Mouse (Mus musculus) liver, postnatal 0 days (tissue): Measurements from ENCODE around the gene Gm21083.
"Not testable (repeated sequence)": the region's sequence is repeated elsewhere in the genome, so short reads cannot be mapped to it uniquely, and the experiment has no call there.

ENCODE experiments used
- CTCF ChIP-seq: sonication (generic); IDR thresholded peaks from 2 replicates; pipeline ENCODE4 v1.5.1; 2016; ENCODE audit warnings: antibody characterized with exemption, low read depth
- EP300 ChIP-seq: IDR thresholded peaks from 2 replicates; pipeline ENCODE4 v1.6.1; 2016; ENCODE audit warnings: antibody characterized with exemption, low read depth, mild to moderate bottlenecking

GRCm38 (mm10) chr5:15588291-15588690 is 11.2 kb downstream of the Gm21083 start:
- TF ChIP-seq CTCF, result peak; percentile 50
- not testable (repeated sequence) for TF ChIP-seq EP300
